Mouse (Mus musculus) T-helper 2 cell (primary cell): ENCODE data around the gene Ptgfrn.

Experiments
- in situ Hi-C: fragments of 300-600 bp; cut with MboI, MseI; formaldehyde crosslinking; loops from one replicate; pipeline ENCODE4 v1.15.1; 2025; ENCODE audit warnings: high pct_unique_total_duplicates

The Ptgfrn gene

GRCm38 (mm10) chr3:101005392-101005791, 104.7 kb downstream of the Ptgfrn start:
- in situ Hi-C loops: no loop called here

GRCm38 (mm10) chr3:101003575-101004356, 106.3 kb downstream of the Ptgfrn start:
- in situ Hi-C loops: no loop called here

- in situ Hi-C loops: no loop called here
Observed at GRCm38 (mm10) chr3:100999732-101000131, 110.3 kb downstream of the Ptgfrn start.

GRCm38 (mm10) chr3:100998904-100999340, 111.2 kb downstream of the Ptgfrn start:
- in situ Hi-C loops: no loop called here

GRCm38 (mm10) chr3:100997785-100998570, 112.1 kb downstream of the Ptgfrn start:
- in situ Hi-C loops: no loop called here

- in situ Hi-C loops: no loop called here
Observed at GRCm38 (mm10) chr3:100994252-100994651, 115.8 kb downstream of the Ptgfrn start.

- in situ Hi-C loops: no loop called here
Observed at GRCm38 (mm10) chr3:100993718-100994117, 116.4 kb downstream of the Ptgfrn start.

GRCm38 (mm10) chr3:100993158-100993557, 116.9 kb downstream of the Ptgfrn start:
- in situ Hi-C loops: no loop called here
